8 mouse cellular contexts compared by ENCODE assay signal in the genomic region with DNA sequence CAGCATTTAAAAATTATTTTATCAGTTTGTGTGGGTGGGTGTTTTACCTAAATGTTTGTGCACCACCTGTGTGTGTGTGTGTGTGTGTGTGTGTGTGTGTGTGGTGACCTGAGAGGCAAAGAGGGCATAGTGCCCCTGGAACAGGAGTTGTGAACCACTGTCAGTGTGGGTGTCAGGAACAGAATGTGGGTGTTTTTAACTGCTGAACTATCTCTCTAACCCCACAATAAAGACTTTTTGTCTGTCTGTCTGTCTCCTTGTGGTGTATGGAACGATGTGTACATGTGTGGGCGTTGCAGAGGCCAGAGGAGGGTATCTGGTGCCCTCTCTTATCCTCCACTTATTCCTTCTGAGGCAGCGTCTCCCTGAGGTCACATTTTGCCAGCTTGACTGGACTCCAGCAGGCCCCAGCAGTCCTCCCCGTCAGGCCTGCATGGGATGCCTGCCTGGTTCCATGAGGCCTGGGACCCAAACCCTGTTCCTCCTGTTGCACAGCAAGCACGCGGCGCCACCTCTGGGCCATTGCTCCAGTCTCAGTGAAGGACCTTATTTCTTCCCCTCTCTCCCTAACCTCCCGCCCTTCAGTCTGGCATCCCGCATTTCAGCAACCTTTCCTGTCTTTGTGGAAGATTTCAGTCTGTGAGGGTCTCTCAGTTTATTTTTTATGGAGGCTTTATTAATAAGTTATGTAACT. TPM values are rescaled to one million over a fixed set of nuclear protein-coding genes. Genes with fewer than 3 reads are reported as not detected.
DNase-seq lines count a peak whose midpoint lies in the region; ATAC-seq and TF ChIP-seq lines count a peak whose summit lies in the region.

No protein-coding gene starts in this region.

- H3K4me2 ChIP-seq in hindbrain, postnatal 0 days (ENCODE audit: low read depth, low read length): no peak overlapping the region
- H3K4me2 ChIP-seq in hindbrain, embryonic 14.5 days (replicated peaks): no peak overlapping the region

- no peaks in the 10 kb centered on the region for H3K9me3 ChIP-seq in hindbrain, postnatal 0 days (ENCODE audit: low read length)
- peaks cover 5% of the 10 kb centered on the region; the same call in 1 of the 2 replicates for H3K9me3 ChIP-seq in hindbrain, embryonic 14.5 days (ENCODE audit: control insufficient read depth, low read length)

- H3K27ac ChIP-seq in hindbrain, postnatal 0 days: no peak overlapping the region
- no peak overlapping the region for H3K27ac ChIP-seq in hindbrain, embryonic 14.5 days

- no peak for DNase-seq in hindbrain, postnatal 0 days (ENCODE audit: low spot score)
- DNase-seq in hindbrain, embryonic 14.5 days (ENCODE audit: low spot score): no peak
- DNase-seq in CD4-positive helper T cell, adult 2 months (ENCODE audit: low read depth, low spot score): peak; percentile 68
- peak; percentile 35 to 38 for DNase-seq in lung, postnatal 4 days
- no peak for DNase-seq in frontal cortex, postnatal 14 days (ENCODE audit: low spot score in 2 of 2)
- DNase-seq in left cerebral cortex, postnatal 36 days (ENCODE audit: low spot score in 2 of 2): no peak
- DNase-seq in heart, postnatal 4 days: no peak

- no peak overlapping the region for H3K4me3 ChIP-seq in hindbrain, postnatal 0 days (ENCODE audit: low read length)
- H3K4me3 ChIP-seq in hindbrain, embryonic 14.5 days (replicated peaks; ENCODE audit: low read length): no peak overlapping the region

- no peak for ATAC-seq in hindbrain, postnatal 0 days
- ATAC-seq in hindbrain, embryonic 14.5 days (ENCODE audit: low FRiP score): no peak
- peak; percentile 46; the same call in 1 of the 2 replicates for ATAC-seq in common myeloid progenitor, adult 5-6 weeks (replicated peaks; ENCODE audit: low read depth, poor library complexity, severe bottlenecking)

- no peaks in the 10 kb centered on the region for H3K36me3 ChIP-seq in hindbrain, postnatal 0 days (ENCODE audit: insufficient read depth, low read length)
- no peaks in the 10 kb centered on the region for H3K36me3 ChIP-seq in hindbrain, embryonic 14.5 days (replicated peaks; ENCODE audit: control insufficient read depth, insufficient read depth)

- TF ChIP-seq CTCF in hindbrain, postnatal 0 days (IDR thresholded peaks at IDR 0.05; ENCODE audit: low read depth): peak; percentile 38

- WGBS in hindbrain, postnatal 0 days: 43% methylated on average over 9 of the region's 9 CpGs
- 46% methylated on average over 9 of the region's 9 CpGs for WGBS in hindbrain, embryonic 14.5 days

- H3K4me1 ChIP-seq in hindbrain, postnatal 0 days (ENCODE audit: insufficient read depth, low read length): no peaks in the 10 kb centered on the region
- H3K4me1 ChIP-seq in hindbrain, embryonic 14.5 days (replicated peaks; ENCODE audit: control insufficient read depth, insufficient read depth, low read length): no peaks in the 10 kb centered on the region

- intact Hi-C loops in left cerebral cortex, postnatal 36 days (cut with DNase I): no loop called here

- no peak overlapping the region for H3K9ac ChIP-seq in hindbrain, postnatal 0 days (replicated peaks; ENCODE audit: low read length)
- H3K9ac ChIP-seq in hindbrain, embryonic 14.5 days: no peak overlapping the region

- H3K27me3 ChIP-seq in hindbrain, postnatal 0 days (ENCODE audit: insufficient read depth, low read length): no peaks in the 10 kb centered on the region
- H3K27me3 ChIP-seq in hindbrain, embryonic 14.5 days (ENCODE audit: control insufficient read depth, insufficient read depth, low read length): no peaks in the 10 kb centered on the region

RNA-seq across cellular contexts. Expression of a gene that starts 11.5 kb away (rescaled TPM):
- 1.8 and 3.0 TPM in 2 replicates for total RNA-seq in hindbrain, postnatal 0 days (2014; rRNA removed)
- polyA plus RNA-seq in hindbrain, postnatal 0 days (2015; fragmentation: Nextera tagmentation; extraction: Ambion mirVana): 1.4 and 1.8 TPM in 2 replicates
- polyA plus RNA-seq in hindbrain, embryonic 14.5 days (2014; fragmentation: Nextera tagmentation; extraction: Ambion mirVana): 0.72 and 0.76 TPM in 2 replicates
- 31.9 and 35.1 TPM in 2 replicates for total RNA-seq in common myeloid progenitor, adult 5-6 weeks (2017)
- total RNA-seq in left cerebral cortex, postnatal 36 days (2021): 1 to 10 TPM in 1 of 2 experiments, under 1 TPM in 1; 0.94 to 1.1 TPM
- under 1 TPM; 0.26 to 0.68 TPM for total RNA-seq in heart, postnatal 4 days (2021)

RNA-seq across cellular contexts. Expression of a gene that starts 21.2 kb away (rescaled TPM):
- total RNA-seq in hindbrain, postnatal 0 days (2014; rRNA removed): 0.16 TPM in 1 of 2 replicates, not detected in the other
- polyA plus RNA-seq in hindbrain, postnatal 0 days (2015; fragmentation: Nextera tagmentation; extraction: Ambion mirVana): 0.58 and 0.59 TPM in 2 replicates
- polyA plus RNA-seq in hindbrain, embryonic 14.5 days (2014; fragmentation: Nextera tagmentation; extraction: Ambion mirVana): 0.16 TPM in 1 of 2 replicates, not detected in the other
- total RNA-seq in common myeloid progenitor, adult 5-6 weeks (2017): 3.3 and 5.5 TPM in 2 replicates
- total RNA-seq in left cerebral cortex, postnatal 36 days (2021): under 1 TPM; 0.59 to 0.93 TPM
- total RNA-seq in heart, postnatal 4 days (2021): under 1 TPM; 0.55 to 0.72 TPM

RNA-seq across cellular contexts. Expression of a gene that starts 23.0 kb away (rescaled TPM):
- total RNA-seq in hindbrain, postnatal 0 days (2014; rRNA removed): 14.0 and 14.1 TPM in 2 replicates
- 8.0 and 8.1 TPM in 2 replicates for polyA plus RNA-seq in hindbrain, postnatal 0 days (2015; fragmentation: Nextera tagmentation; extraction: Ambion mirVana)
- polyA plus RNA-seq in hindbrain, embryonic 14.5 days (2014; fragmentation: Nextera tagmentation; extraction: Ambion mirVana): 2.2 and 2.6 TPM in 2 replicates
- total RNA-seq in common myeloid progenitor, adult 5-6 weeks (2017): 77.8 and 120 TPM in 2 replicates
- 1 to 10 TPM; 1.9 to 2.0 TPM for total RNA-seq in left cerebral cortex, postnatal 36 days (2021)
- total RNA-seq in heart, postnatal 4 days (2021): 1 to 10 TPM; 4.8 to 5.4 TPM

RNA-seq across cellular contexts. Expression of a gene that starts 23.2 kb away (rescaled TPM):
- total RNA-seq in hindbrain, postnatal 0 days (2014; rRNA removed): 0.68 and 4.3 TPM in 2 replicates
- 2.8 and 4.2 TPM in 2 replicates for polyA plus RNA-seq in hindbrain, postnatal 0 days (2015; fragmentation: Nextera tagmentation; extraction: Ambion mirVana)
- polyA plus RNA-seq in hindbrain, embryonic 14.5 days (2014; fragmentation: Nextera tagmentation; extraction: Ambion mirVana): 0.95 and 1.2 TPM in 2 replicates
- 75.3 and 119 TPM in 2 replicates for total RNA-seq in common myeloid progenitor, adult 5-6 weeks (2017)
- 1 to 10 TPM in 1 of 2 experiments, under 1 TPM in 1; 0.77 to 1.1 TPM for total RNA-seq in left cerebral cortex, postnatal 36 days (2021)
- 1 to 10 TPM; 2.5 to 3.8 TPM for total RNA-seq in heart, postnatal 4 days (2021)

RNA-seq across cellular contexts. Expression of a gene that starts 33.2 kb away (rescaled TPM):
- total RNA-seq in hindbrain, postnatal 0 days (2014; rRNA removed): 2.8 and 5.0 TPM in 2 replicates
- 6.5 and 6.9 TPM in 2 replicates for polyA plus RNA-seq in hindbrain, postnatal 0 days (2015; fragmentation: Nextera tagmentation; extraction: Ambion mirVana)
- 3.6 and 3.8 TPM in 2 replicates for polyA plus RNA-seq in hindbrain, embryonic 14.5 days (2014; fragmentation: Nextera tagmentation; extraction: Ambion mirVana)
- total RNA-seq in common myeloid progenitor, adult 5-6 weeks (2017): 480 and 499 TPM in 2 replicates
- total RNA-seq in left cerebral cortex, postnatal 36 days (2021): 1 to 10 TPM; 2.1 to 3.4 TPM
- total RNA-seq in heart, postnatal 4 days (2021): 1 to 10 TPM; 3.7 to 7.0 TPM

Comparison
In these comparisons a context has a peak if more than half of its experiments do, and no peak if none do; other contexts are left out.
1. DNase-seq: peak in CD4-positive helper T cell, adult 2 months (single experiment) and lung, postnatal 4 days (2 of 2); none in hindbrain, postnatal 0 days (single experiment), hindbrain, embryonic 14.5 days (single experiment), frontal cortex, postnatal 14 days (0 of 2), left cerebral cortex, postnatal 36 days (0 of 2) and heart, postnatal 4 days (single experiment).